Mouse (Mus musculus) kidney, embryonic 14.5 days (tissue): Measurements from ENCODE around the gene Vps45. TPM values are rescaled to one million over a fixed set of nuclear protein-coding genes. Genes with fewer than 3 reads are reported as not detected.

Experiments used
- ATAC-seq: fragments of 200-750 bp; cut with Nextera tagmentation; 2 replicates; pipeline ENCODE4 v1.8.0; 2017; ENCODE audit warnings: moderate number of reproducible peaks, mild to moderate bottlenecking, moderate TSS enrichment, moderate library complexity; ENCODE audit not compliant: low FRiP score, low TSS enrichment
- H3K27ac ChIP-seq: fragments of 300-500 bp; sonication (generic); 2 replicates; pipeline ENCODE4 v1.5.1; 2014; ENCODE audit warnings: low read depth, mild to moderate bottlenecking, low read length, moderate library complexity, mixed read lengths
- H3K27me3 ChIP-seq: fragments of 300-500 bp; sonication (generic); 2 replicates; pipeline ENCODE4 v1.6.1; 2014; ENCODE audit warnings: mild to moderate bottlenecking, low read length; ENCODE audit not compliant: control insufficient read depth, insufficient read depth
- H3K36me3 ChIP-seq: fragments of 300-500 bp; sonication (generic); 2 replicates; pipeline ENCODE4 v1.6.1; 2014; ENCODE audit warnings: low read length, mixed read lengths; ENCODE audit not compliant: control insufficient read depth, insufficient read depth
- H3K4me1 ChIP-seq: fragments of 300-500 bp; sonication (generic); 2 replicates; pipeline ENCODE4 v1.6.1; 2014; ENCODE audit warnings: low read length, mixed read lengths; ENCODE audit not compliant: control insufficient read depth, insufficient read depth
- H3K4me2 ChIP-seq: fragments of 300-500 bp; sonication (generic); replicated peaks from 2 replicates; pipeline ENCODE4 v1.6.1; 2014; ENCODE audit warnings: low read depth, mild to moderate bottlenecking, low read length
- H3K4me3 ChIP-seq: fragments of 300-500 bp; sonication (generic); 2 replicates; pipeline ENCODE4 v1.5.1; 2014; ENCODE audit warnings: mild to moderate bottlenecking, low read length
- H3K9ac ChIP-seq: fragments of 300-500 bp; sonication (generic); 2 replicates; pipeline ENCODE4 v1.6.1; 2014; ENCODE audit warnings: low read depth, mild to moderate bottlenecking, low read length, moderate library complexity
- H3K9me3 ChIP-seq: fragments of 300-500 bp; sonication (generic); 2 replicates; pipeline ENCODE4 v1.6.1; 2016; ENCODE audit warnings: low read length; ENCODE audit not compliant: control insufficient read depth
- WGBS: fragments of 180-500 bp; shearing (Covaris S2); extraction: QIAGEN DNeasy Blood & Tissue Kit; methylation state at CpG from one replicate; pipeline ENCODE4 v1.1.7; 2014; 5-methylcytosine and 5-hydroxymethylcytosine counted together
- polyA plus RNA-seq: library from polyadenylated mRNA; unstranded; fragments of >200 nt; fragmentation: Nextera tagmentation; extraction: Ambion mirVana; gene quantifications from 2 replicates; pipeline ENCODE4 v1.2.1, GENCODE M21; 2014

Gene Vps45
- polyA plus RNA-seq, 1 experiment from 2014 or later: 24.3 TPM

GRCm38 (mm10) chr3:96021421-96022128 lies 36.7 kb downstream of the Vps45 start:
- H3K27ac ChIP-seq: no peak overlapping the region
- H3K9me3 ChIP-seq: no peaks in the 10 kb centered on the region
- no peak overlapping the region for H3K4me2 ChIP-seq
- no peak overlapping the region for H3K9ac ChIP-seq
- H3K36me3 ChIP-seq: no peaks in the 10 kb centered on the region
- H3K4me3 ChIP-seq: no peak overlapping the region
- no peaks in the 10 kb centered on the region for H3K27me3 ChIP-seq
- H3K4me1 ChIP-seq: no peaks in the 10 kb centered on the region
- 75% methylated on average over 5 of the region's 5 CpGs for WGBS
- no peak for ATAC-seq

- no peaks in the 10 kb centered on the region for H3K9me3 ChIP-seq
- H3K36me3 ChIP-seq: no peaks in the 10 kb centered on the region
- no peaks in the 10 kb centered on the region for H3K4me1 ChIP-seq
- ATAC-seq: no peak
- 83% methylated on average over 1 of the region's 1 CpGs for WGBS
- H3K27ac ChIP-seq: no peak overlapping the region
- no peak overlapping the region for H3K4me3 ChIP-seq
- H3K4me2 ChIP-seq: no peak overlapping the region
- H3K9ac ChIP-seq: no peak overlapping the region
- H3K27me3 ChIP-seq: no peaks in the 10 kb centered on the region
These were observed 37.5 kb downstream of the Vps45 start for GRCm38 (mm10) chr3:96020735-96021134.

- H3K4me2 ChIP-seq: no peak overlapping the region
- no peak for ATAC-seq
- H3K4me3 ChIP-seq: no peak overlapping the region
- H3K4me1 ChIP-seq: no peaks in the 10 kb centered on the region
- no peaks in the 10 kb centered on the region for H3K27me3 ChIP-seq
- no peaks in the 10 kb centered on the region for H3K9me3 ChIP-seq
- no peaks in the 10 kb centered on the region for H3K36me3 ChIP-seq
- H3K9ac ChIP-seq: no peak overlapping the region
- WGBS: 77% methylated on average over 5 of the region's 5 CpGs
- H3K27ac ChIP-seq: no peak overlapping the region
These were observed 40.8 kb downstream of the Vps45 start for GRCm38 (mm10) chr3:96017461-96017860.

GRCm38 (mm10) chr3:96016257-96016889 lies 41.9 kb downstream of the Vps45 start:
- H3K4me1 ChIP-seq: no peaks in the 10 kb centered on the region
- 94% methylated on average over 2 of the region's 2 CpGs for WGBS
- no peak for ATAC-seq

GRCm38 (mm10) chr3:96015681-96016080 lies 42.6 kb downstream of the Vps45 start:
- no peak for ATAC-seq
- H3K4me3 ChIP-seq: no peak overlapping the region
- H3K9ac ChIP-seq: no peak overlapping the region
- no peak overlapping the region for H3K27ac ChIP-seq
- H3K4me2 ChIP-seq: no peak overlapping the region
- no peaks in the 10 kb centered on the region for H3K4me1 ChIP-seq
- no peaks in the 10 kb centered on the region for H3K36me3 ChIP-seq
- 95% methylated on average over 2 of the region's 2 CpGs for WGBS
- H3K27me3 ChIP-seq: no peaks in the 10 kb centered on the region
- no peaks in the 10 kb centered on the region for H3K9me3 ChIP-seq

More at GRCm38 (mm10) chr3:96016257-96016889, 41.9 kb downstream of the Vps45 start:
- Histone ChIP-seq H3K27ac (no peak overlapping the region), H3K27me3 (no peaks in the 10 kb centered on the region), H3K9me3 (no peaks in the 10 kb centered on the region), H3K4me3 (no peak overlapping the region), H3K4me2 (no peak overlapping the region), H3K9ac (no peak overlapping the region), H3K36me3 (no peaks in the 10 kb centered on the region)

GRCm38 (mm10) chr3:96012805-96013204 lies 45.5 kb downstream of the Vps45 start:
- no peak overlapping the region for H3K4me3 ChIP-seq
- no peak overlapping the region for H3K27ac ChIP-seq
- no peaks in the 10 kb centered on the region for H3K36me3 ChIP-seq
- no peaks in the 10 kb centered on the region for H3K4me1 ChIP-seq
- ATAC-seq: no peak
- H3K9me3 ChIP-seq: no peaks in the 10 kb centered on the region
- H3K27me3 ChIP-seq: no peaks in the 10 kb centered on the region
- WGBS: 80% methylated on average over 5 of the region's 5 CpGs
- H3K9ac ChIP-seq: no peak overlapping the region
- no peak overlapping the region for H3K4me2 ChIP-seq

- 89% methylated on average over 6 of the region's 6 CpGs for WGBS
- Histone ChIP-seq H3K4me1 (no peaks in the 10 kb centered on the region), H3K4me2 (no peak overlapping the region), H3K36me3 (no peaks in the 10 kb centered on the region), H3K27me3 (no peaks in the 10 kb centered on the region), H3K9ac (no peak overlapping the region), H3K9me3 (no peaks in the 10 kb centered on the region), H3K4me3 (no peak overlapping the region), H3K27ac (no peak overlapping the region)
- no peak for ATAC-seq
These were observed 49.8 kb downstream of the Vps45 start for GRCm38 (mm10) chr3:96008463-96008862.

GRCm38 (mm10) chr3:96001560-96001959 lies 56.7 kb downstream of the Vps45 start:
- H3K9me3 ChIP-seq: no peaks in the 10 kb centered on the region
- no peak for ATAC-seq

GRCm38 (mm10) chr3:96000921-96001501 lies 57.3 kb downstream of the Vps45 start:
- no peaks in the 10 kb centered on the region for H3K36me3 ChIP-seq
- H3K4me3 ChIP-seq: no peak overlapping the region
- H3K27me3 ChIP-seq: no peaks in the 10 kb centered on the region
- peaks cover 7% of the 10 kb centered on the region; the same call in 1 of the 2 replicates for H3K4me1 ChIP-seq
- no peak overlapping the region for H3K9ac ChIP-seq
- ATAC-seq: no peak
- no peak overlapping the region for H3K4me2 ChIP-seq
- no peak overlapping the region for H3K27ac ChIP-seq
- 69% methylated on average over 9 of the region's 9 CpGs for WGBS
- H3K9me3 ChIP-seq: no peaks in the 10 kb centered on the region

More at GRCm38 (mm10) chr3:96001560-96001959, 56.7 kb downstream of the Vps45 start:
- H3K4me1 ChIP-seq: peaks cover 3% of the 10 kb centered on the region; the same call in 1 of the 2 replicates
- no peak overlapping the region for H3K4me2 ChIP-seq
- no peak overlapping the region for H3K4me3 ChIP-seq
- H3K9ac ChIP-seq: no peak overlapping the region
- no peaks in the 10 kb centered on the region for H3K36me3 ChIP-seq
- H3K27me3 ChIP-seq: no peaks in the 10 kb centered on the region
- WGBS: 97% methylated on average over 1 of the region's 1 CpGs
- H3K27ac ChIP-seq: no peak overlapping the region
